8 mouse cellular contexts compared by ENCODE assay signal in genomic region chr5:136115891-136116783, GRCm38 (mm10). TPM values are rescaled to one million over a fixed set of nuclear protein-coding genes. Genes with fewer than 3 reads are reported as not detected.
DNase-seq lines count a peak whose midpoint lies in the region; ATAC-seq and TF ChIP-seq lines count a peak whose summit lies in the region.

Gene Polr2j, plus strand, starts transcription at chr5:136116631.

- peak within 1 kb of the TSS; percentile 86 for H3K4me2 ChIP-seq in forebrain, embryonic 14.5 days (ENCODE audit: low read length)
- H3K4me2 ChIP-seq in neural tube, embryonic 15.5 days = peak within 1 kb of the TSS; percentile 93

- H3K27me3 ChIP-seq in ES-Bruce4 (ENCODE audit: control insufficient read depth, insufficient read depth, low read length, poor library complexity, severe bottlenecking) = no peaks in the 10 kb centered on the region
- H3K27me3 ChIP-seq in forebrain, embryonic 14.5 days (replicated peaks; ENCODE audit: control insufficient read depth, insufficient read depth, low read length) = no peaks in the 10 kb centered on the region
- no peaks in the 10 kb centered on the region for H3K27me3 ChIP-seq in neural tube, embryonic 15.5 days (replicated peaks)

- peaks cover 5% of the 10 kb centered on the region for H3K4me1 ChIP-seq in ES-Bruce4 (ENCODE audit: control insufficient read depth, insufficient read depth, low read length)
- peaks cover 12% of the 10 kb centered on the region for H3K4me1 ChIP-seq in forebrain, embryonic 14.5 days (ENCODE audit: control insufficient read depth, insufficient read depth, low read length)
- peaks cover 31% of the 10 kb centered on the region for H3K4me1 ChIP-seq in neural tube, embryonic 15.5 days

- peak; percentile 95 for TF ChIP-seq POLR2A in ES-Bruce4 (IDR thresholded peaks at IDR 0.05; ENCODE audit: insufficient read depth, low read length)

- peak within 1 kb of the TSS; percentile 81 for H3K9ac ChIP-seq in ES-Bruce4 (ENCODE audit: low read depth, poor library complexity, severe bottlenecking)
- peak within 1 kb of the TSS; percentile 77 for H3K9ac ChIP-seq in forebrain, embryonic 14.5 days (ENCODE audit: low read length)
- H3K9ac ChIP-seq in neural tube, embryonic 15.5 days (replicated peaks) = peak within 1 kb of the TSS; percentile 96

- intact Hi-C loops in heart, postnatal 14 days (cut with DNase I) = no loop called here

- no peaks in the 10 kb centered on the region for H3K9me3 ChIP-seq in ES-Bruce4 (replicated peaks; ENCODE audit: control insufficient read depth, insufficient read depth, low read length, poor library complexity, severe bottlenecking)
- H3K9me3 ChIP-seq in forebrain, embryonic 14.5 days (replicated peaks; ENCODE audit: control insufficient read depth, low read length) = no peaks in the 10 kb centered on the region
- no peaks in the 10 kb centered on the region for H3K9me3 ChIP-seq in neural tube, embryonic 15.5 days (replicated peaks)

- ATAC-seq in cerebellum, adult (ENCODE audit: insufficient number of reproducible peaks, low FRiP score, low TSS enrichment) = peak; percentile 95
- ATAC-seq in forebrain, embryonic 14.5 days = peak; percentile 97
- ATAC-seq in neural tube, embryonic 15.5 days (ENCODE audit: low FRiP score) = peak; percentile 95

- H3K27ac ChIP-seq in ES-Bruce4 (ENCODE audit: insufficient read depth, low read length) = no peak within 1 kb of the TSS
- H3K27ac ChIP-seq in forebrain, embryonic 14.5 days (ENCODE audit: low read depth, low read length) = 0 out of 2 replicates have a peak within 1 kb of the TSS, but pooled peaks have one; percentile 44
- peak within 1 kb of the TSS; percentile 83 for H3K27ac ChIP-seq in neural tube, embryonic 15.5 days (replicated peaks)

- peaks cover 10% of the 10 kb centered on the region for H3K36me3 ChIP-seq in ES-Bruce4 (ENCODE audit: control insufficient read depth, insufficient read depth, low read length, poor library complexity, severe bottlenecking)
- H3K36me3 ChIP-seq in forebrain, embryonic 14.5 days (ENCODE audit: control insufficient read depth, insufficient read depth, low read length) = peaks cover 16% of the 10 kb centered on the region
- peaks cover 18% of the 10 kb centered on the region for H3K36me3 ChIP-seq in neural tube, embryonic 15.5 days

- 3% methylated on average over 42 of the region's 42 CpGs for WGBS in forebrain, embryonic 14.5 days
- WGBS in neural tube, embryonic 15.5 days = 3% methylated on average over 42 of the region's 42 CpGs

- TF ChIP-seq CTCF in ES-Bruce4 (IDR thresholded peaks at IDR 0.05; ENCODE audit: low read depth, low read length) = peak; percentile 93

- H3K4me3 ChIP-seq in ES-Bruce4 (ENCODE audit: low read depth, low read length) = peak within 1 kb of the TSS; percentile 92
- peak within 1 kb of the TSS; percentile 80 for H3K4me3 ChIP-seq in forebrain, embryonic 14.5 days (ENCODE audit: low read depth, low read length)
- peak within 1 kb of the TSS; percentile 97 for H3K4me3 ChIP-seq in neural tube, embryonic 15.5 days (replicated peaks)

- 0 out of 2 replicates have a peak, but pooled peaks have one; percentile 42 for TF ChIP-seq EP300 in ES-Bruce4 (IDR thresholded peaks at IDR 0.05; ENCODE audit: insufficient read depth, low read depth, low read length)

- peak; percentile 98 for DNase-seq in forebrain, embryonic 14.5 days (ENCODE audit: low spot score)
- peak; percentile 97 to 98 for DNase-seq in heart, postnatal 14 days
- DNase-seq in layer of hippocampus, adult 11-12 months (ENCODE audit: low spot score) = peak; percentile 97
- DNase-seq in lung, adult 18-20 months = peak; percentile 94 to 96
- peak; percentile 96 for DNase-seq in testis, postnatal 14 days (ENCODE audit: low spot score)

RNA-seq across cellular contexts. Expression of gene Polr2j, which starts in this region (rescaled TPM):
- 90.7 and 92.6 TPM in 2 replicates for polyA plus RNA-seq in ES-Bruce4 (2011; ENCODE audit: insufficient read depth, insufficient read length, low read depth, missing spikeins)
- 255 and 310 TPM in 2 replicates for polyA plus RNA-seq in forebrain, embryonic 14.5 days (2014; fragmentation: Nextera tagmentation; extraction: Ambion mirVana)
- total RNA-seq in heart, postnatal 14 days (2021) = 10 to 100 TPM; 61.5 to 63.4 TPM
- 216 and 226 TPM in 2 replicates for polyA plus RNA-seq in neural tube, embryonic 15.5 days (2015; fragmentation: Nextera tagmentation; extraction: Ambion mirVana)
